In genomic region chr17:15440463-15441121, GRCm38 (mm10) we compare ENCODE assay signal across 8 mouse cellular contexts. TPM values are rescaled to one million over a fixed set of nuclear protein-coding genes. Genes with fewer than 3 reads are reported as not detected.
DNase-seq lines count a peak whose midpoint lies in the region.

No protein-coding gene starts in this region.

- WGBS in hindbrain, embryonic 10.5 days: 8% methylated on average over 11 of the region's 11 CpGs

- peaks cover 65% of the 10 kb centered on the region for H3K4me1 ChIP-seq in hindbrain, embryonic 10.5 days (replicated peaks)

- DNase-seq in kidney, postnatal 4 days: peak; percentile 42 to 57
- no peak for DNase-seq in kidney, adult 8-10 months
- DNase-seq in cerebellum, postnatal 4 days (ENCODE audit: low spot score in 2 of 2): peak; percentile 21 to 40
- DNase-seq in hindbrain, embryonic 10.5 days (ENCODE audit: low spot score): peak; percentile 83
- peak; percentile 60 for DNase-seq in liver
- DNase-seq in retina, embryonic 14.5 days (ENCODE audit: low spot score): peak; percentile 73
- no peak for DNase-seq in thymus, postnatal 36 days
- DNase-seq in adrenal gland, postnatal 14 days: no peak

- no peaks in the 10 kb centered on the region for H3K9me3 ChIP-seq in hindbrain, embryonic 10.5 days

- H3K36me3 ChIP-seq in hindbrain, embryonic 10.5 days: no peaks in the 10 kb centered on the region

- H3K27me3 ChIP-seq in hindbrain, embryonic 10.5 days (ENCODE audit: insufficient read depth, poor library complexity, severe bottlenecking): no peaks in the 10 kb centered on the region

- H3K27ac ChIP-seq in hindbrain, embryonic 10.5 days: peak overlapping the region; percentile 83

- H3K4me3 ChIP-seq in hindbrain, embryonic 10.5 days: peak overlapping the region; percentile 34

RNA-seq across cellular contexts. Expression of gene Fam120b, which starts 44.6 kb away (rescaled TPM):
- 28.0 and 30.7 TPM in 2 replicates for polyA plus RNA-seq in hindbrain, embryonic 10.5 days (2016; fragmentation: Nextera tagmentation; extraction: Ambion mirVana)
- 17.3 and 18.4 TPM in 2 replicates for total RNA-seq in adrenal gland, postnatal 14 days (2021)

RNA-seq across cellular contexts. Expression of gene Psmb1, which starts 59.0 kb away (rescaled TPM):
- polyA plus RNA-seq in hindbrain, embryonic 10.5 days (2016; fragmentation: Nextera tagmentation; extraction: Ambion mirVana): 291 TPM in 2 replicates
- 159 and 160 TPM in 2 replicates for total RNA-seq in adrenal gland, postnatal 14 days (2021)

RNA-seq across cellular contexts. Expression of gene Tbp, which starts 59.1 kb away (rescaled TPM):
- 62.1 and 64.2 TPM in 2 replicates for polyA plus RNA-seq in hindbrain, embryonic 10.5 days (2016; fragmentation: Nextera tagmentation; extraction: Ambion mirVana)
- 25.9 and 33.1 TPM in 2 replicates for total RNA-seq in adrenal gland, postnatal 14 days (2021)

Comparison
In these comparisons a context has a peak if more than half of its experiments do, and no peak if none do; other contexts are left out.
1. DNase-seq: peak in kidney, postnatal 4 days (2 of 2), cerebellum, postnatal 4 days (2 of 2), hindbrain, embryonic 10.5 days (single experiment), liver (single experiment) and retina, embryonic 14.5 days (single experiment); none in kidney, adult 8-10 months (0 of 2), thymus, postnatal 36 days (0 of 2) and adrenal gland, postnatal 14 days (single experiment).